Mouse (Mus musculus) kidney, embryonic 15.5 days (tissue): ENCODE measurements around the gene Stat6. TPM values are rescaled to one million over a fixed set of nuclear protein-coding genes. Genes with fewer than 3 reads are reported as not detected.
A peak's percentile ranks its signal among the peaks of the same experiment; 100 is the strongest.

ENCODE experiments used
- ATAC-seq: fragments of 200-750 bp; cut with Nextera tagmentation; replicated peaks from 2 replicates; pipeline ENCODE4 v1.8.0; 2017; ENCODE audit warnings: moderate TSS enrichment; ENCODE audit not compliant: low FRiP score
- H3K27ac ChIP-seq: fragments of 300-500 bp; sonication (generic); 2 replicates; pipeline ENCODE4 v1.5.1; 2015; ENCODE audit warnings: mild to moderate bottlenecking, inconsistent platforms
- H3K27me3 ChIP-seq: fragments of 300-500 bp; sonication (generic); 2 replicates; pipeline ENCODE4 v1.6.1; 2015; ENCODE audit warnings: inconsistent platforms
- H3K36me3 ChIP-seq: fragments of 300-500 bp; sonication (generic); 2 replicates; pipeline ENCODE4 v1.6.1; 2015; ENCODE audit warnings: inconsistent platforms
- H3K4me1 ChIP-seq: fragments of 300-500 bp; sonication (generic); 2 replicates; pipeline ENCODE4 v1.6.1; 2015; ENCODE audit warnings: inconsistent platforms
- H3K4me2 ChIP-seq: fragments of 300-500 bp; sonication (generic); 2 replicates; pipeline ENCODE4 v1.6.1; 2015; ENCODE audit warnings: moderate library complexity, mild to moderate bottlenecking, inconsistent platforms
- H3K4me3 ChIP-seq: fragments of 300-500 bp; sonication (generic); replicated peaks from 2 replicates; pipeline ENCODE4 v1.5.1; 2015; ENCODE audit warnings: mild to moderate bottlenecking, inconsistent platforms
- H3K9ac ChIP-seq: fragments of 300-500 bp; sonication (generic); 2 replicates; pipeline ENCODE4 v1.6.1; 2015; ENCODE audit warnings: mild to moderate bottlenecking, inconsistent platforms
- H3K9me3 ChIP-seq: fragments of 300-500 bp; sonication (generic); replicated peaks from 2 replicates; pipeline ENCODE4 v1.6.1; 2016; ENCODE audit warnings: inconsistent platforms
- WGBS: fragments of 180-500 bp; shearing (Covaris S2); methylation state at CpG from one replicate; pipeline ENCODE4 v1.1.7; 2015; ENCODE audit warnings: mixed read lengths; 5-methylcytosine and 5-hydroxymethylcytosine counted together
- polyA plus RNA-seq: library from polyadenylated mRNA; unstranded; fragments of >200 nt; fragmentation: Nextera tagmentation; extraction: Ambion mirVana; gene quantifications from 2 replicates; pipeline ENCODE4 v1.2.1, GENCODE M21; 2015

Gene Stat6
- polyA plus RNA-seq, 1 experiment from 2014 or later = 27.2 TPM

- H3K27me3 ChIP-seq = peaks cover 9% of the 10 kb centered on the region
These were observed 25.5 kb upstream of the Stat6 start for GRCm38 (mm10) chr10:127617294-127617693.

GRCm38 (mm10) chr10:127618173-127618572 lies 24.6 kb upstream of the Stat6 start:
- WGBS = 21% methylated on average over 6 of the region's 6 CpGs
- Histone ChIP-seq H3K4me3 (no peak overlapping the region; the same call in 1 of the 2 replicates), H3K36me3 (no peaks in the 10 kb centered on the region), H3K9ac (no peak overlapping the region), H3K27ac (0 out of 2 replicates have a peak overlapping the region, but pooled peaks have one; percentile 19), H3K27me3 (peaks cover 9% of the 10 kb centered on the region), H3K9me3 (no peaks in the 10 kb centered on the region), H3K4me1 (peaks cover 82% of the 10 kb centered on the region), H3K4me2 (peak overlapping the region; percentile 86)
- no peak for ATAC-seq

More at GRCm38 (mm10) chr10:127617294-127617693, 25.5 kb upstream of the Stat6 start:
- H3K27ac ChIP-seq = peak overlapping the region; percentile 90
- H3K9ac ChIP-seq = no peak overlapping the region
- peaks cover 81% of the 10 kb centered on the region for H3K4me1 ChIP-seq
- peaks cover 4% of the 10 kb centered on the region for H3K36me3 ChIP-seq
- no peak overlapping the region for H3K4me3 ChIP-seq
- WGBS = 55% methylated on average over 4 of the region's 4 CpGs
- no peak for ATAC-seq
- H3K4me2 ChIP-seq = peak overlapping the region; percentile 31
- no peaks in the 10 kb centered on the region for H3K9me3 ChIP-seq

DNA sequence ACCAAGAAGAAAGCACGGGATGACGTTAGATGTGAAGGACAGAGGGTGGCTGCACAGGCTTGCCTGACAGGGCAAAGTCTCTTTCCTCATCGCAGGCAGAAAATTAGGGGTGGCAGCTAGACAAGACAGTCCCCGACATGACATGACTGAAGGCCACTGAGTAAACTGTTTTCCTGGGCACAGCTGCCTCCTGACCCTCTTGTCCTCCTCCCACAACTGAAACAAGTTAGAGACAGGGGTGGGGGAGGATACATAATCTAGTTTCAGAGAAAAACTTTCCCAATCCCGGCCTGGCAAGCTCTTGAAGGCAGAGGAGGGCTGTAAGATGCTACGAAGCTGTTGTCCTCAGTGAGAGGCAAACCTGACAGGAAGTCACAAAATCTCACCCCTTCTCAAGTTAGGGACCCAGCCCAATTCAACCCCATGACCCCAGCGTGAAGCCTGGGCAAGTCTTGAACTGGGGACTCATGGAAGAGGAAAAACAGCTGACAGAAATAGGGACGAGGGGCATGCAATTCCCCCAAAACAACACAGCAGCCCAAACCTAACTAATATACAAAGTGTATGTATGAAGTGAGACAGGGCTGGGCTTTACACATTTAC lies 23.6 kb upstream of the Stat6 start:
- peak overlapping the region; percentile 90 for H3K27ac ChIP-seq
- 22% methylated on average over 8 of the region's 8 CpGs for WGBS
- H3K4me2 ChIP-seq = peak overlapping the region; percentile 86
- H3K4me3 ChIP-seq = peak overlapping the region; percentile 59
- no peak for ATAC-seq
- peak overlapping the region; percentile 68 for H3K9ac ChIP-seq
- peaks cover 9% of the 10 kb centered on the region for H3K27me3 ChIP-seq
- peaks cover 75% of the 10 kb centered on the region for H3K4me1 ChIP-seq
- H3K9me3 ChIP-seq = no peaks in the 10 kb centered on the region
- H3K36me3 ChIP-seq = no peaks in the 10 kb centered on the region

DNA sequence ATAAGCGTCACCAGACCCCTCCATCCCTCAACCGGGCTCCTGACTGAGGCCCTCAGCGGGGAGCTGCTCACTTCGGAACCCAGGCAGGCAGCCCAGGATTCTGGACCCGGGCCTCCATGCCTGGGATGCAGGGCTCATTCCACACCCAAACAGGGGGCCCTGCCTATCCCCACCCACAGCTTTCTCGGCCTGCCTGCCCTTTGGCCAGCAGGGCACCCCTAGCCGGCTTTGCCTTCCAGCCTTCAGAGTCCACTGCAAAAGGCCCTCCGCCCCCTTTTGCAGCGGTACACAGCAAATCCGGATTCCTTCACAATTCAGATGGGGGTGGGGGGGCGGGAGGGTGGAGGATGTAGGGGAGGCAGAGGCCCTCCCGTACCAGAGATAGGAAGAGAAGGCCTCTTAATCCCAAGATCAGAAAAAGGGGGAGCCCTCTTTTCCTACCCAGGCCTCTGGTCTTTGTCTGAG lies 22.8 kb upstream of the Stat6 start:
- Histone ChIP-seq H3K27ac (peak overlapping the region; percentile 90), H3K36me3 (no peaks in the 10 kb centered on the region), H3K4me3 (peak overlapping the region; percentile 59), H3K27me3 (peaks cover 9% of the 10 kb centered on the region), H3K4me2 (peak overlapping the region; percentile 86), H3K9me3 (no peaks in the 10 kb centered on the region), H3K9ac (peak overlapping the region; percentile 68), H3K4me1 (peaks cover 67% of the 10 kb centered on the region)
- 1% methylated on average over 11 of the region's 12 CpGs for WGBS
- no peak for ATAC-seq

GRCm38 (mm10) chr10:127620406-127621190 lies 22.2 kb upstream of the Stat6 start, which contains the start of gene Lrp1:
Gene Lrp1, minus strand, starts transcription at chr10:127621148.
- WGBS = under 1% methylated on average over 26 of the region's 32 CpGs

GRCm38 (mm10) chr10:127621191-127622056 lies 21.4 kb upstream of the Stat6 start:
- ATAC-seq = peak; percentile 92
- Histone ChIP-seq H3K27me3 (peaks cover 9% of the 10 kb centered on the region), H3K4me2 (peak overlapping the region; percentile 86), H3K4me1 (peaks cover 53% of the 10 kb centered on the region), H3K27ac (peak overlapping the region; percentile 98), H3K36me3 (no peaks in the 10 kb centered on the region), H3K4me3 (peak overlapping the region; percentile 59), H3K9me3 (peaks cover under 1% of the 10 kb centered on the region; the same call in 1 of the 2 replicates), H3K9ac (peak overlapping the region; percentile 65)
- WGBS = under 1% methylated on average over 38 of the region's 39 CpGs

More at GRCm38 (mm10) chr10:127620406-127621190, 22.2 kb upstream of the Stat6 start, which contains the start of gene Lrp1:
- peak; percentile 67 for ATAC-seq
- H3K9me3 ChIP-seq = no peaks in the 10 kb centered on the region
- H3K27me3 ChIP-seq = peaks cover 9% of the 10 kb centered on the region
- H3K4me3 ChIP-seq = peak within 1 kb of the TSS; percentile 59
- H3K27ac ChIP-seq = peak within 1 kb of the TSS; percentile 98
- H3K9ac ChIP-seq = peak within 1 kb of the TSS; percentile 68
- peaks cover 61% of the 10 kb centered on the region for H3K4me1 ChIP-seq
- peak within 1 kb of the TSS; percentile 86 for H3K4me2 ChIP-seq
- H3K36me3 ChIP-seq = no peaks in the 10 kb centered on the region

DNA sequence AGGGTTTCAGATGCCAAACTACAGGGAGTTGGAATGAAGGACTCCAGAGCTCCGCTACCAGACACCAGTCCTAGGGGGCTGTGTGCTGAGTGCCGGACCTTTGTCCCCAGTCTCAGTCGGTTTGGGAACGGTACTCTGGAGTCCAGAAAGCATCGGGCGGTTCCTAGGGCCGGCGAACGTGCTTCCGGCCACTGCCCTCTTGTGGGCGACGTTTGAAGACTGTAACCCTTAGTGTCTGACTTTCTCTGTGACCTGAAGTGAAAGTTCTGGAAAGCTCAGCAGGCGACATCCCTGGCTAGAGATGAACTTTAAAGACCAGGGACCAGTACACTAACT lies 20.8 kb upstream of the Stat6 start:
- under 1% methylated on average over 13 of the region's 13 CpGs for WGBS

DNA sequence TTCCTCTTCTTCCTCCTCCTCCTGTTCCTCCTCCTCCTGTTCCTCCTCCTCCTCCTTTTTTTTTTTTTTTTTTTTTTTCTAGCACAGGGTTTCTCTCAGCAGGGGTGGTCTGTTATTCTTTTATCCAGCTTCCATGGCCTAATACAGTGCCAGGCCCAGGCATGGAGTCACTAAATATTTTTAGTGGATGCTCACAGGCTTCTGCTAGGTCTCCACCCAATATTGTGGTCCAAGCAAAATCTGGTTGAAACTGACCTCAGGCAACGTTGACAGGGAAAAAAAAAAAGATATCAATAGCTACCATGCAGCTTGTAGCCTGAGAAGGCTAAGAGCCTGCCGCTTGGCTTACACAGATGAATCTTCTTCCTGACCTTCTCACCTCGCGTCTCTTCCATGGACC lies 20.1 kb upstream of the Stat6 start:
- Histone ChIP-seq H3K4me3 (no peak overlapping the region), H3K9ac (no peak overlapping the region), H3K36me3 (no peaks in the 10 kb centered on the region), H3K4me2 (peak overlapping the region; percentile 86; the same call in 1 of the 2 replicates), H3K4me1 (peaks cover 40% of the 10 kb centered on the region), H3K27me3 (peaks cover 5% of the 10 kb centered on the region; the same call in 1 of the 2 replicates), H3K9me3 (peaks cover 6% of the 10 kb centered on the region), H3K27ac (peak overlapping the region; percentile 98)
- ATAC-seq = no peak
- 68% methylated on average over 4 of the region's 4 CpGs for WGBS

More for the DNA sequence above, 20.8 kb upstream of the Stat6 start:
- Histone ChIP-seq H3K27me3 (peaks cover 9% of the 10 kb centered on the region), H3K4me3 (peak overlapping the region; percentile 59), H3K4me1 (peaks cover 47% of the 10 kb centered on the region), H3K9me3 (peaks cover 6% of the 10 kb centered on the region), H3K4me2 (peak overlapping the region; percentile 86), H3K27ac (peak overlapping the region; percentile 98), H3K9ac (peak overlapping the region; percentile 65), H3K36me3 (no peaks in the 10 kb centered on the region)
- peak; percentile 41 for ATAC-seq

GRCm38 (mm10) chr10:127623439-127624216 lies 19.2 kb upstream of the Stat6 start:
- Histone ChIP-seq H3K9ac (no peak overlapping the region), H3K27ac (no peak overlapping the region), H3K27me3 (peaks cover 5% of the 10 kb centered on the region; the same call in 1 of the 2 replicates), H3K4me2 (no peak overlapping the region), H3K9me3 (peaks cover 6% of the 10 kb centered on the region), H3K4me1 (peaks cover 30% of the 10 kb centered on the region), H3K36me3 (no peaks in the 10 kb centered on the region), H3K4me3 (no peak overlapping the region)
- no peak for ATAC-seq
- 92% methylated on average over 6 of the region's 6 CpGs for WGBS

DNA sequence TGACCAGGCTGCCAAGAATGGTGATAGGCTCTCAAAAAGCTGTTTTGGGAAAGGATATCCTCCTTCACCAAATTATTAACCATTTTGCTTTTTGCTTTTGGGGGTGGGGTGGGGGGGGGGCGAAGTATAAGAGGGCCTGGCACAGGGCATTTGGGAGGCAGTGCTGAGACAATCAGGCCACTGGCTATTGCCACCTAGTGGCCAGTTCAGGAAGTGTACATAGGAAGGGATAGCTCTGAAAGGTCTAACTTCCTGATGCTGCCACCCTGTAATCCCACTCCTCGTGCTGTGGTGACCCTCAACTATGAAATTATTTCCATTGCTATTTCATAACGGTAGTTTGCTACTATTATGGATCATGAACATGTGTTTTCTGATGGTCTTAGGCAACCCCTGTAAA lies 16.4 kb upstream of the Stat6 start:
- Histone ChIP-seq H3K9me3 (peaks cover 6% of the 10 kb centered on the region), H3K4me3 (no peak overlapping the region), H3K27ac (no peak overlapping the region), H3K9ac (no peak overlapping the region), H3K27me3 (no peaks in the 10 kb centered on the region), H3K4me2 (no peak overlapping the region), H3K4me1 (peaks cover 8% of the 10 kb centered on the region), H3K36me3 (no peaks in the 10 kb centered on the region)
- no peak for ATAC-seq
- 87% methylated on average over 3 of the region's 3 CpGs for WGBS
